Mouse (Mus musculus) 3134 (cell line): ENCODE results near the gene Gm10570.

Experiments
- DNase-seq: peaks from one replicate; pipeline ENCODE4 v3.0.0-alpha.2; 2011; ENCODE audit warnings: low spot score; ENCODE audit not compliant: insufficient read length; ENCODE audit errors: extremely low read depth

The Gm10570 gene

GRCm38 (mm10) chr4:130308231-130309081, at the start of gene Gm10570, which contains the start of gene Fabp3:
TSS of gene Gm10570 (minus strand) at chr4:130308674.
TSS of gene Fabp3 (plus strand) at chr4:130308595.
- DNase-seq, result no peak

DNA sequence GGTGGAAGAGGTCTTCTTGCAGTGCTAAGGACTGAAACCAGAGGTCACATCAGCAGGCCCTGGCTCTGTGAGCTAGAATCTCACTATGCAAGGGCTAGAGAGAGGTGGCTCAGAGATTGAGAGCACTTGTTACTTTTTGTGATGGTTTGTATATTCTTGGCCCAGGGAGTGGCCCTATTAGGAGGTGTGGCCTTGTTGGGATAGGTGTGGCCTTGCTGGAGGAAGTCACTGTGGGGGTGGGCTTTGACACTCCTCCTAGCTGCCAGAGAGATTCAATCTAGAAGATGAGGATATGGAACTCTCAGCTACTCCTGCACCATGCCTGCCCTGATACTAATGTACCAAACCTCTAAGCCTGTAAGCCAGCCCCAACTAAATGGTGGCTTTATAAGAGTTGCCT, 49.5 kb upstream of the Gm10570 start:
- no peak for DNase-seq

DNA sequence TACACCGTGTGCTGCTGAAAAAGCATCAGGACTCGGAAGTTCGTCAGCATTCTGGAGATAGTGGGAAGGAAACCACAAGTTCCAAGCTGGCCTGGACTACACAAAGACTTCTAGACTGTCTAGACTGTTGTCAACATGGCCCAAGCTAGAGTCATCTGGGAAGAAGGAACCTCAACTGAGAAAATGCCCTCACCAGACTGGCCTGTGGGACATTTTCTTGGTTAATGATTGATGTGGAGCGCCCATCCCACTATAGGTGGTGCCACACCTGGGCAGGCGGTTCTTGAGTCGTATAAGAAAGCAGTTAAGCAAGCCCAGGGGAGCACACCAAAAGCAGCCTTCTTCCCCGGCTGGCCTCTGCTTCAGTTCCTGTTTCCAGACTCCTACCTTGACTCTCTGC, 44.1 kb upstream of the Gm10570 start:
- no peak for DNase-seq

- no peak for DNase-seq
These were observed 42.4 kb upstream of the Gm10570 start for GRCm38 (mm10) chr4:130350690-130351422.

DNA sequence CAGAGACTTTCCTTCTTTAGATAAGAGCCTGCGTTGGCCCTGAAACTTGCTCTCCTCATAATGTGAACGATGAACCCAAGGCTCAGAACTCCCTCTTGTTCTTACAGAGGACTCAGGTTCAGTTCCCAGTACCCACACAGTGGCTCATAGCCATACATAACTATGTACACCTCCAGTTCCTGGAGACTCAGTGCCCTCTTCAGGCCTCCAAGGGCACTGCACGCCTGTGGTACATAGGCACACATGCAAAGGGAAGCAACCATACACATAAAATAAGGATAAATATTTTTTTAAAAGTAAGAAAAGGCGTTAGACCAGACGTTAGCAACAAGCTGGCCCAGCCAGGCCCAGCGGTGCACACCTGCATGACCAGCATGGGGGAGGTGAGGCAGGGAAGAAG, 41.2 kb upstream of the Gm10570 start:
- DNase-seq, result no peak

- no peak for DNase-seq
These were observed 33.2 kb upstream of the Gm10570 start for GRCm38 (mm10) chr4:130341691-130342090.

- DNase-seq, result no peak
These were observed 27.4 kb upstream of the Gm10570 start for GRCm38 (mm10) chr4:130335867-130336266.

DNA sequence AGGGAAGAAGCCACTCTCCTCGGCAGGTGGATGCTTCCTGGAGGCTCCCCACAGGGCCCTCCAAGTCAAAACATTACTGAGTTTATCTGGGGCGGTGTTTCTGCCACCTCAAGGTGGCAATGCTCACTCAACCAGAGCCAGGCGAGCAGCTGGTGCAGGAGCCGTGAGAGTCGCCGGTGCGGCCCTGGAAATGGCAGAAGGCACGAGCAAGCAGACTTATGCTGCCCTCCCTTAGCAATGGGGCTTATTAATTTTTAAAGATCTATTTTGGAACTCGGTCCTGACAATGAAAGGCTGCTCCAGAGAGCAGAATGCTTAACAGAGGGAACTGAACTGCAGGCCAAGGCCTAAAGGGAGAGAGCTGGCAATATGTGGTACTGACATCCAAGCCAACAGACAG, 18.9 kb upstream of the Gm10570 start:
- no peak for DNase-seq

- no peak for DNase-seq
These were observed 17.0 kb upstream of the Gm10570 start for GRCm38 (mm10) chr4:130325446-130325845.

DNA sequence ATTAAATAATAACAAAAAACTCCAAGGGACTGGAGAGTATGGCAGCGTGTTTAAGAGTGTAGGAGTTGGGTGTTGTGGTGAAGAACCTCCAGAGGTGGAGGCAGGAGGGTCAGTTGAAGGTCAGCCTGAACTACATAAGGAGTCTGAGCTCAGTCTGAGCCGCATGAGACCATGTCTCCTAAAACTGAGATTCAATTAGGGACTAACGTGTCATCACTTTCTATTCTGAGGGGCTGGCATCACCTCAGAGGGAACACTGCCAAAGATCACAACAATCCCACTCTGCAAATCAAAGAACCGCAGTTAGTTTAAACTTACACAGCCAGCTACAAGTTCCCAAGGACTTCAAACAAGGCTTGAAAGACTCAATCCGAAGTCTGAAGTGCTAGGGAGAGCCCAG, 15.1 kb upstream of the Gm10570 start:
- DNase-seq, result no peak

DNA sequence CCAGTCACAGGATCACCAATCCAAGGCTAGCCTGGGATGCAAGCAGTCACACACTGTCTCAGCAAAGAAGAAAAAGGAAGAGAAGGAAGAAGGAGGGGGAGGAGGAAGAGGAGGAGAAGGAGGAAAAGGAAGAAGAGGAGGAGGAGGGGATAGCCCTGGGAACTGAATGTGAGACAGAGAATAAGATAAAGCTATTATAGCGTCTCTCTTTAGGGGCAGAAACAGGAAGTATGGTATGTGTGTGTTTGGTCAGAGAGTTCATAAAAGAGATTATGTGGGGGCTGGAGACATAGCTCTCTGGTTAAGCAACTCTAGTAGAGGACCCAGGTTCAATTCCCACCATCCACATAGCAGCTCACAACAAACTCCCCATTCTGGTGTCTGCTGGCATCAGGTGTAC, 14.7 kb upstream of the Gm10570 start:
- no peak for DNase-seq

DNA sequence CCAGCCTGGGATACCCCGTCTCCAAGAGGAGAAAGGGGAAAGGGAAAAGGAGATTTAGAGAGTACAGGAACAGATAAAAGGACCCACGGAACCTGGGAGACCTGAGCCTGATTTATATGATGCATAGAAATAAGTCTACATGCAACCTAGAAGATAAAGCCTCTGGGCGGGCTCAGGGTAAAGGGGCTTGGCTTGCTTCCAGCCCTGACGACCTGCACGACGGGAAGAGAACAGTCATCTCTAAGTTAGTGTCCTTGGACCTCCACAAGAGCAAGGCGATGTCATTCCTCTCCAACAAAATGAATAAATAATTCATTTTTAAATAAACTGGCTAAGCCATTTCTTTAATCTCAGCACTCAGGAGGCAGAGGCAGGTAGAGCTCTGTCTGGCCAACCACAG, 14.1 kb upstream of the Gm10570 start:
- no peak for DNase-seq

GRCm38 (mm10) chr4:130321640-130322039, 13.2 kb upstream of the Gm10570 start:
- no peak for DNase-seq

- no peak for DNase-seq
These were observed 11.1 kb upstream of the Gm10570 start for GRCm38 (mm10) chr4:130319564-130319963.

DNA sequence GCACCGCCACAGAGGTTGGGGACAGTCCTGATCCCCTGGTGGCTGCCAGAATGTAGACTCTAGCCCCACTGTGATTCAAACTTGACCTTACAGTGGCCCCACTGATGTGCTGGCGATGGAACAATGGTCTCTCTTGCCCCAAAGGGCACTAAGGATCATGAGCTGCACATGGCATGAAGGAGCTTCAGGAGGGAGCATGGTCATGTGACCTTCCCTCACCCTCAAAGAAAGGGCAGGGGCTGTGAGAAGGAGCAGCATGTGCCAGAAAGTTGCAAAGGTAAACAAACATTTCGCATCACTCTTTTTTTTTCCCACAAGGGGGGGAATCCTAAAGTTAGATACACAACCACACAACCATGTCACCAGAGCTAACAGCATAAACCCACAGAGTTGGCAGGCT, 9.6 kb upstream of the Gm10570 start:
- DNase-seq, result no peak

DNA sequence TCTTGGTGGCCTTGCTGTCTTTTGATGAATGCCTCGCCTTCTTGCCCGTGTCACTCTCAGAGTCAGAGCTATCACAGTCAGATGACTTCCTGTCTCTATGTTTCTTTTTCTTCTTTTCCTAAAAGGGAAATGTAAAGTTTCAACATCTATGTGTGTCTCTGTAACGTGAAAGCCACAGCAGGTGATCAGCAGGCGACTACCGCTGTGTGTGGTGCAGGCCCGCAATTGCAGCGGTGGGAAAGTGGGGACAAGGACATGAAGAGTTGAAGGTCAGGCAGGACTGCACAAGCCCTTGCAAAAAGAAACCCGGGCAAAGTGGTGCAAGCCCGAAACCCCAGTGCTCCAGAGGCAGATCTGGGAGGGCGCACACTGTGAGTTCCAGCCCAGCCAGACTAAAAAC, 8.2 kb upstream of the Gm10570 start:
- no peak for DNase-seq

- no peak for DNase-seq
These were observed 7.5 kb upstream of the Gm10570 start for GRCm38 (mm10) chr4:130315771-130316527.

DNA sequence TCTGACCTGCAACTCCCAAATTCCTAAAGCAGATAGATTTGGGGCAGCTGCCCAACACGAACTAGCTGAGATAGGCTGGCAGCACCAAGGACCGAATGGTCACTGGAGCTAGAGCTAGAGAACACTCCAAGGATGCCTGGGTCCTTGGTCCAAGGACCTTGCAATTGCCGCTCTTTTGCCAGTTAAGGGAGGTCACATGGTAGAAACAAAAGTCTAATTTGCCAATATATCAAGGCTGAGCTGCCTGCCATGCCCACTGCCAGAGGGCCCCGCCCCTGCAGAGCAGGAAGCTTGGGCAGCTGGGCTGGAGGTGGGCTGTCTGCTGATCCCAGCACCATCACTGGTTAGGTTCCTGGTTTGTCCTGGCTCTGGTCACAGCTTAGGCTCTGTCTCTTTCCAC, 5.1 kb upstream of the Gm10570 start:
- DNase-seq, result no peak

- DNase-seq, result no peak
These were observed 4.1 kb upstream of the Gm10570 start for GRCm38 (mm10) chr4:130312526-130312925.

GRCm38 (mm10) chr4:130309254-130309653, 780 bp upstream of the Gm10570 start:
- no peak for DNase-seq

GRCm38 (mm10) chr4:130307851-130308230, 633 bp downstream of the Gm10570 start:
- no peak for DNase-seq
